Mouse (Mus musculus) liver, postnatal 0 days (tissue): Measurements from ENCODE around the gene Rab11fip5.

Source experiments
- CTCF ChIP-seq: sonication (generic); IDR thresholded peaks from 2 replicates; pipeline ENCODE4 v1.5.1; 2016; ENCODE audit warnings: antibody characterized with exemption, low read depth
- EP300 ChIP-seq: IDR thresholded peaks from 2 replicates; pipeline ENCODE4 v1.6.1; 2016; ENCODE audit warnings: antibody characterized with exemption, low read depth, mild to moderate bottlenecking

GRCm38 (mm10) chr6:85370666-85371430 is 3.6 kb downstream of the Rab11fip5 start:
- no peak for TF ChIP-seq CTCF
- no peak for TF ChIP-seq EP300
